Mouse (Mus musculus) embryo, embryonic 10 days (tissue): Measurements from ENCODE around the gene Mmgt2.

ENCODE experiments used
- DNase-seq: peaks from one replicate; pipeline ENCODE4 v3.0.0-alpha.2; 2015; ENCODE audit warnings: low spot score

Gene Mmgt2

DNA sequence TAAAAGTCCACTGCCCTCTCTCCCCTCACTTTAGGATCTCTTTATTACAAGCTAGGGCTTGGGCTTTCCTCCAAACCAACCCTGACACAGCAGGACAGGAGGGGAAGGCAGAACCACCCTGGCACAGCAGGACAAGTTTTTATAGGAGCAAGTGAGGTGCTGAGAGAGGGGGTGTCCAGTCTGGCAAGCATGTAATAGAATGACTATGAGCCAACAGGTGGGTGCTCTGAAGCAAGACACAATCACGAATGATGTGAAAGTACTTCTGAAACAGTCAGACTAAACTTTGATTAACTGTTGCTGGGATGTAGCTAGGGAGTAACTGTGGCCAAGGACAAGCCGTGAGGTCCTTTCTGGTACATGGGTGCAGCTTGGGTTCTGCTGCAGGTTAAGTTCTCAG lies 57.7 kb downstream of the Mmgt2 start:
- no peak for DNase-seq

GRCm38 (mm10) chr11:62708252-62708651 lies 59.8 kb downstream of the Mmgt2 start:
- DNase-seq: no peak

DNA sequence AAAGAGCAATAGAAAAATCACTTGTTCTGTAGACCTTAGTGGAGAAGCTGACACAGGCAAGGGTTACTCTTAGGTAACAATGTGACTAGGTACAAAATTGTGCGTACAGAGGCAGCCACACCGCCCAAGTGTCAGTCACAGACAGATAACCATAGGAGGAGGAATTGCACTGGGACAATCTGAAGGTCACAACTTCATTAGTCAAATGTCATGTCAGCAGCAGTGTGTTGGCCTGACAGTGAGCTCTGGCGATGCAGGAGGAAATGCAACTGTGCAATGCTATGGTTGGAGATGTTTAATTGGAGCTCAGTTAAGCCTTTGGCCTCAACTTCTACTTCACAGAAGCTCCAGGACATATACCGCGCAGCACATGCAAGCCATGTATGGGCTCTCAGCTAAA lies 62.2 kb downstream of the Mmgt2 start:
- no peak for DNase-seq
